Mouse (Mus musculus) cortical plate, adult 2 months (tissue): ENCODE results near the gene Kctd12.

Source experiments
- CTCF ChIP-seq: fragments of 200-500 bp; IDR thresholded peaks from 2 replicates; pipeline ENCODE4 v1.5.1; 2011; ENCODE audit warnings: mild to moderate bottlenecking, control low read depth, low read length; ENCODE audit not compliant: insufficient read depth; ENCODE audit errors: extremely low read depth
- POLR2A ChIP-seq: fragments of 200-500 bp; IDR thresholded peaks from 2 replicates; pipeline ENCODE4 v1.6.1; 2011; ENCODE audit warnings: mild to moderate bottlenecking, low read length, control low read depth; ENCODE audit not compliant: insufficient read depth; ENCODE audit errors: extremely low read depth

DNA sequence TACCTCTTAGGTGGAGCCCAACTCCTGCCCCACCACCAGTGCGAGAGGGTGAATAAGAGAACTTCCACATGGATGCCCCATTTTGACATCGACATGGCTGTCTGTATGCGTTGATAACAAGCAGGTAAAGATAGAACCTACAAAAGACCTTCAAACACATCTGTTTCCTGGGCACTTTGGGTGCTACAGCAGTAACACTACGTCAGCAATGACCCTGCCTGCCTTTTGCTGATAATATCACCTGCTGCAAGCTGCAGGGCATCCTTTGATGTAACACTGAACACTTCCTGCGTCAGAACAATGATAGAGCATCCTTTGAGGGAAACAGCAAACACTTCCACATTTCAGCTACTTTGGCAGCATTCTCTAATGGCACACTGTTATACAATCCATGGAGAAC, 34.6 kb upstream of the Kctd12 start:
- TF ChIP-seq CTCF (no peak), POLR2A (no peak)
